In genomic region chr1:128102641-128103461, GRCm38 (mm10) we compare ENCODE assay signal across 8 mouse cellular contexts. TPM values are rescaled to one million over a fixed set of nuclear protein-coding genes. Genes with fewer than 3 reads are reported as not detected.
DNase-seq lines count a peak whose midpoint lies in the region; ATAC-seq and TF ChIP-seq lines count a peak whose summit lies in the region.

Gene Zranb3, minus strand, starts transcription at chr1:128103047.
Gene R3hdm1, plus strand, starts transcription at chr1:128103301.

- H3K9me3 ChIP-seq in ES-Bruce4 (replicated peaks; ENCODE audit: control insufficient read depth, insufficient read depth, low read length, poor library complexity, severe bottlenecking), result no peaks in the 10 kb centered on the region
- no peaks in the 10 kb centered on the region for H3K9me3 ChIP-seq in forebrain, embryonic 13.5 days (replicated peaks)
- H3K9me3 ChIP-seq in liver, postnatal 0 days (ENCODE audit: low read length), result no peaks in the 10 kb centered on the region
- H3K9me3 ChIP-seq in neural tube, embryonic 14.5 days (ENCODE audit: control insufficient read depth, low read length), result no peaks in the 10 kb centered on the region

- TF ChIP-seq CTCF in ES-Bruce4 (IDR thresholded peaks at IDR 0.05; ENCODE audit: low read depth, low read length), result no peak
- TF ChIP-seq CTCF in liver, postnatal 0 days (IDR thresholded peaks at IDR 0.05; ENCODE audit: low read depth), result no peak

- no peak for TF ChIP-seq EP300 in ES-Bruce4 (IDR thresholded peaks at IDR 0.05; ENCODE audit: insufficient read depth, low read depth, low read length)
- TF ChIP-seq EP300 in liver, postnatal 0 days (IDR thresholded peaks at IDR 0.05; ENCODE audit: low read depth), result no peak; the same call in none of the 2 replicates

- peak within 1 kb of the TSS; percentile 78 for H3K4me2 ChIP-seq in forebrain, embryonic 13.5 days
- H3K4me2 ChIP-seq in liver, postnatal 0 days (ENCODE audit: low read depth, low read length), result peak within 1 kb of the TSS; percentile 77
- H3K4me2 ChIP-seq in neural tube, embryonic 14.5 days (ENCODE audit: low read depth, low read length), result peak within 1 kb of the TSS; percentile 73

- peak within 1 kb of the TSS; percentile 99 for H3K4me3 ChIP-seq in ES-Bruce4 (ENCODE audit: low read depth, low read length)
- H3K4me3 ChIP-seq in forebrain, embryonic 13.5 days, result peak within 1 kb of the TSS; percentile 74
- peak within 1 kb of the TSS; percentile 69 for H3K4me3 ChIP-seq in liver, postnatal 0 days (ENCODE audit: low read depth, low read length)
- peak within 1 kb of the TSS; percentile 94 for H3K4me3 ChIP-seq in neural tube, embryonic 14.5 days (ENCODE audit: low read depth, low read length)

- WGBS in forebrain, embryonic 13.5 days, result under 1% methylated on average over 41 of the region's 43 CpGs
- under 1% methylated on average over 43 of the region's 43 CpGs for WGBS in large intestine, adult 2 months
- under 1% methylated on average over 43 of the region's 43 CpGs for WGBS in liver, postnatal 0 days (ENCODE audit: insufficient replicate concordance)
- WGBS in neural tube, embryonic 14.5 days, result 0% methylated on average over 43 of the region's 43 CpGs

- peak within 1 kb of the TSS; percentile 97 for H3K9ac ChIP-seq in ES-Bruce4 (ENCODE audit: low read depth, poor library complexity, severe bottlenecking)
- H3K9ac ChIP-seq in forebrain, embryonic 13.5 days, result peak within 1 kb of the TSS; percentile 87
- peak within 1 kb of the TSS; percentile 67 for H3K9ac ChIP-seq in liver, postnatal 0 days (replicated peaks)
- H3K9ac ChIP-seq in neural tube, embryonic 14.5 days (replicated peaks; ENCODE audit: low read depth, low read length), result peak within 1 kb of the TSS; percentile 91

- H3K36me3 ChIP-seq in ES-Bruce4 (ENCODE audit: control insufficient read depth, insufficient read depth, low read length, poor library complexity, severe bottlenecking), result no peaks in the 10 kb centered on the region
- no peaks in the 10 kb centered on the region for H3K36me3 ChIP-seq in forebrain, embryonic 13.5 days (ENCODE audit: poor library complexity, severe bottlenecking)
- no peaks in the 10 kb centered on the region for H3K36me3 ChIP-seq in liver, postnatal 0 days (replicated peaks; ENCODE audit: insufficient read depth, low read length)
- no peaks in the 10 kb centered on the region for H3K36me3 ChIP-seq in neural tube, embryonic 14.5 days (ENCODE audit: control insufficient read depth, insufficient read depth, low read length)

- no peaks in the 10 kb centered on the region for H3K27me3 ChIP-seq in ES-Bruce4 (ENCODE audit: control insufficient read depth, insufficient read depth, low read length, poor library complexity, severe bottlenecking)
- no peaks in the 10 kb centered on the region for H3K27me3 ChIP-seq in forebrain, embryonic 13.5 days
- H3K27me3 ChIP-seq in liver, postnatal 0 days (ENCODE audit: insufficient read depth, low read length), result no peaks in the 10 kb centered on the region
- no peaks in the 10 kb centered on the region for H3K27me3 ChIP-seq in neural tube, embryonic 14.5 days (ENCODE audit: control insufficient read depth, insufficient read depth, low read length)

- TF ChIP-seq POLR2A in ES-Bruce4 (IDR thresholded peaks at IDR 0.05; ENCODE audit: insufficient read depth, low read length), result peak; percentile 21

- intact Hi-C loops in heart, postnatal 10 days (cut with DNase I), result no loop called here

- peak within 1 kb of the TSS; percentile 76 for H3K27ac ChIP-seq in ES-Bruce4 (ENCODE audit: insufficient read depth, low read length)
- H3K27ac ChIP-seq in forebrain, embryonic 13.5 days, result peak within 1 kb of the TSS; percentile 95
- H3K27ac ChIP-seq in liver, postnatal 0 days (ENCODE audit: low read depth), result peak within 1 kb of the TSS; percentile 93
- peak within 1 kb of the TSS; percentile 93 for H3K27ac ChIP-seq in neural tube, embryonic 14.5 days (ENCODE audit: low read depth, low read length)

- H3K4me1 ChIP-seq in ES-Bruce4 (ENCODE audit: control insufficient read depth, insufficient read depth, low read length), result no peaks in the 10 kb centered on the region
- H3K4me1 ChIP-seq in forebrain, embryonic 13.5 days, result peaks cover 26% of the 10 kb centered on the region
- peaks cover 9% of the 10 kb centered on the region for H3K4me1 ChIP-seq in liver, postnatal 0 days (ENCODE audit: insufficient read depth)
- H3K4me1 ChIP-seq in neural tube, embryonic 14.5 days (ENCODE audit: control insufficient read depth, insufficient read depth, low read length), result peaks cover 6% of the 10 kb centered on the region

- peak; percentile 99 to 100 for DNase-seq in heart, postnatal 10 days
- peak; percentile 99 for DNase-seq in large intestine, adult 2 months (ENCODE audit: low read depth, low spot score)
- peak; percentile 95 for DNase-seq in liver, postnatal 0 days
- DNase-seq in testis, postnatal 10 days (ENCODE audit: low spot score), result peak; percentile 96

- ATAC-seq in cerebellum, adult (ENCODE audit: insufficient number of reproducible peaks, low FRiP score, low TSS enrichment), result peak; percentile 95
- peak; percentile 97 for ATAC-seq in forebrain, embryonic 13.5 days
- ATAC-seq in liver, postnatal 0 days, result peak; percentile 89
- ATAC-seq in neural tube, embryonic 14.5 days (ENCODE audit: low read depth), result peak; percentile 97

RNA-seq across cellular contexts. Expression of gene Zranb3, which starts in this region (rescaled TPM):
- 47.5 and 55.7 TPM in 2 replicates for polyA plus RNA-seq in ES-Bruce4 (2011; ENCODE audit: insufficient read depth, insufficient read length, low read depth, missing spikeins)
- polyA plus RNA-seq in forebrain, embryonic 13.5 days (2015; fragmentation: Nextera tagmentation; extraction: Ambion mirVana), result 7.8 and 8.0 TPM in 2 replicates
- total RNA-seq in heart, postnatal 10 days (2021), result 1 to 10 TPM; 4.0 to 5.9 TPM
- 1.1 and 1.4 TPM in 2 replicates for polyA plus RNA-seq in large intestine, adult 2 months (2012; rRNA removed)
- 1.2 and 1.3 TPM in 2 replicates for polyA plus RNA-seq in liver, postnatal 0 days (2015; fragmentation: Nextera tagmentation; extraction: Ambion mirVana)
- 4.1 and 4.3 TPM in 2 replicates for polyA plus RNA-seq in neural tube, embryonic 14.5 days (2014; fragmentation: Nextera tagmentation; extraction: Ambion mirVana)

RNA-seq across cellular contexts. Expression of gene R3hdm1, which starts in this region (rescaled TPM):
- 135 and 151 TPM in 2 replicates for polyA plus RNA-seq in ES-Bruce4 (2011; ENCODE audit: insufficient read depth, insufficient read length, low read depth, missing spikeins)
- 109 and 118 TPM in 2 replicates for polyA plus RNA-seq in forebrain, embryonic 13.5 days (2015; fragmentation: Nextera tagmentation; extraction: Ambion mirVana)
- total RNA-seq in heart, postnatal 10 days (2021), result 10 to 100 TPM; 58.4 to 60.7 TPM
- 11.1 and 18.8 TPM in 2 replicates for polyA plus RNA-seq in large intestine, adult 2 months (2012; rRNA removed)
- 21.7 and 22.6 TPM in 2 replicates for polyA plus RNA-seq in liver, postnatal 0 days (2015; fragmentation: Nextera tagmentation; extraction: Ambion mirVana)
- 93.1 and 111 TPM in 2 replicates for polyA plus RNA-seq in neural tube, embryonic 14.5 days (2014; fragmentation: Nextera tagmentation; extraction: Ambion mirVana)

Comparison
In these comparisons a context has a peak if more than half of its experiments do, and no peak if none do; other contexts are left out.
1. Peak in every context shown above with its lines: DNase-seq, ATAC-seq, H3K4me3 ChIP-seq and H3K27ac ChIP-seq.